In the genomic region with DNA sequence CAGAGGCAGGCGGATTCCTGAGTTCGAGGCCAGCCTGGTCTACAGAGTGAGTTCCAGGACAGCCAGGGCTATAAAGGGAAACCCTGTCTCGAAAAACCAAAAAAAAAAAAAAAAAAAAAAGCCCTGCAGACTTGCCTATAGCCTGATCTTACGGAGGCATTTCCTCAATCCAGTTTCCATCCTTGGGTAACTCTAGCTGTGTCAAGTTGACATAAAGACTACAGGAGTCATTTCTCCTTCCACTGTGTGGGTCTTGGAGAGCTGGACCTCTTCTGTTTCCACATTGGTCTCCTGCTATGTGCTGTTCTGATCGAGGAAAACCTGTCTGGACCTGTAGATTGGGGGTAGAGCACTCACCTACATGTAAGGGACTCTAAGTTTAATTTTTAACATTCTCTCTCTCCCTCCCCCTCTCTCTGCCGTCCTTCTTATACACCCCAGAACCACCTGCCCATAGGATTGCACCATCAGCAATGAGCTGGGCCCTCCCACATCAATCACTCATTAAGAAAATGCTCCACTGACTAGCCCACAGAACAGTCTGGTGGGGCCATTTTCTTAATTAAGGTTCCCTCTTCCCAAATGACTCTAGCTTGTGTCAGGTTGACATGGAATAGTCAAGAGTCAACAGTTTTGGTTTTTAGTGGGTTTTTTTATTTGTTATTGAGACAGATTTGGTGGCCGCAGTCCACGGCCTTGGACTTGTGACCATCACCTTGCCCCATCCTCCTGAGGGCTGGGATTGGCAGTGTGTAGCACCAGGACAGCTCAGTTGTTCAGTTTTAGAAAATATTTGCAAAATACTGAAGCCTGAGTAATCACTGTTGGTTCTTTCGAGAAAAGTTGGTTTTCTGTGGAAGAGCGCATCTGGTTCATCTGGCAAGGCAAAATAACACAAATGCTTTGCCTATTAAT, we compare ENCODE assay signal across 23 mouse cellular contexts. TPM values are rescaled to one million over a fixed set of nuclear protein-coding genes. Genes with fewer than 3 reads are reported as not detected.
DNase-seq lines count a peak whose midpoint lies in the region; ATAC-seq and TF ChIP-seq lines count a peak whose summit lies in the region.
"Had no signal": no experiment of that assay in that cellular context is flagged by ENCODE, and none has a peak within 500 bp of the region (broad histone marks: within the 10 kb centered on the region; RNA-seq: fewer than 3 reads in every experiment).

No protein-coding gene starts in this region.

- no peaks in the 10 kb centered on the region for H3K9me3 ChIP-seq in intestine, embryonic 15.5 days
- H3K9me3 ChIP-seq in intestine, postnatal 0 days (ENCODE audit: control insufficient read depth), result no peaks in the 10 kb centered on the region
- no peaks in the 10 kb centered on the region for H3K9me3 ChIP-seq in ES-E14 (ENCODE audit: control insufficient read depth, insufficient read depth, low read depth, low read length)
- H3K9me3 ChIP-seq in intestine, embryonic 16.5 days (ENCODE audit: control insufficient read depth, low read length), result no peaks in the 10 kb centered on the region
- no peaks in the 10 kb centered on the region for H3K9me3 ChIP-seq in liver, postnatal 0 days (ENCODE audit: low read length)
- no peaks in the 10 kb centered on the region for H3K9me3 ChIP-seq in embryonic facial prominence, embryonic 10.5 days
- H3K9me3 ChIP-seq: forebrain, embryonic 12.5 days; hindbrain, embryonic 12.5 days; midbrain, embryonic 10.5 days had no signal

- no peaks in the 10 kb centered on the region for H3K27me3 ChIP-seq in intestine, embryonic 15.5 days (replicated peaks)
- no peaks in the 10 kb centered on the region for H3K27me3 ChIP-seq in intestine, postnatal 0 days (replicated peaks; ENCODE audit: control insufficient read depth, insufficient read depth, low read length)
- no peaks in the 10 kb centered on the region for H3K27me3 ChIP-seq in intestine, embryonic 16.5 days (replicated peaks; ENCODE audit: control insufficient read depth, insufficient read depth, low read length)
- H3K27me3 ChIP-seq in liver, postnatal 0 days (ENCODE audit: insufficient read depth, low read length), result no peaks in the 10 kb centered on the region
- H3K27me3 ChIP-seq in embryonic facial prominence, embryonic 10.5 days (replicated peaks; ENCODE audit: low read depth, poor library complexity, severe bottlenecking), result no peaks in the 10 kb centered on the region
- H3K27me3 ChIP-seq: forebrain, embryonic 12.5 days; hindbrain, embryonic 12.5 days had no signal

- intact Hi-C loops in heart, postnatal 25 days (cut with DNase I), result no loop called here

- H3K4me3 ChIP-seq in intestine, embryonic 15.5 days (replicated peaks), result no peak overlapping the region
- no peak overlapping the region for H3K4me3 ChIP-seq in intestine, postnatal 0 days (ENCODE audit: low read depth, low read length)
- no peak overlapping the region for H3K4me3 ChIP-seq in ES-E14 (ENCODE audit: insufficient read depth in 1 of 2, low read depth in 1 of 2, low read length in 2 of 2, poor library complexity in 1 of 2, severe bottlenecking in 1 of 2)
- no peak overlapping the region for H3K4me3 ChIP-seq in intestine, embryonic 16.5 days (ENCODE audit: low read length)
- H3K4me3 ChIP-seq in liver, postnatal 0 days (ENCODE audit: low read depth, low read length), result no peak overlapping the region
- no peak overlapping the region for H3K4me3 ChIP-seq in embryonic facial prominence, embryonic 10.5 days
- H3K4me3 ChIP-seq: forebrain, embryonic 12.5 days; gastrocnemius, adult 2 months; hindbrain, embryonic 12.5 days; midbrain, embryonic 10.5 days had no signal

- in situ Hi-C loops in ES-E14 (cut with MboI; ENCODE audit: low sequenced_read_pairs in 2 of 2, unreplicated experiment in 2 of 2), result no loop called here

- H3K36me3 ChIP-seq in intestine, embryonic 15.5 days, result peaks cover 7% of the 10 kb centered on the region
- H3K36me3 ChIP-seq in intestine, postnatal 0 days (ENCODE audit: control insufficient read depth, insufficient read depth), result peaks cover 3% of the 10 kb centered on the region; the same call in 1 of the 2 replicates
- H3K36me3 ChIP-seq in ES-E14 (ENCODE audit: control insufficient read depth, insufficient read depth, low read length, poor library complexity, severe bottlenecking), result peaks cover 46% of the 10 kb centered on the region
- no peaks in the 10 kb centered on the region; the same call in 1 of the 2 replicates for H3K36me3 ChIP-seq in intestine, embryonic 16.5 days (ENCODE audit: control insufficient read depth, insufficient read depth, low read length)
- peaks cover 8% of the 10 kb centered on the region; the same call in 1 of the 2 replicates for H3K36me3 ChIP-seq in liver, postnatal 0 days (replicated peaks; ENCODE audit: insufficient read depth, low read length)
- peaks cover 65% of the 10 kb centered on the region for H3K36me3 ChIP-seq in embryonic facial prominence, embryonic 10.5 days (replicated peaks)
- H3K36me3 ChIP-seq: hindbrain, embryonic 12.5 days had no signal

- 0 out of 2 replicates have a peak, but pooled peaks have one; percentile 39 for ATAC-seq in intestine, embryonic 15.5 days
- no peak for ATAC-seq in intestine, postnatal 0 days
- peak; percentile 59 for ATAC-seq in intestine, embryonic 16.5 days
- peak; percentile 89 for ATAC-seq in liver, postnatal 0 days

- no peak overlapping the region for H3K9ac ChIP-seq in intestine, embryonic 15.5 days
- no peak overlapping the region for H3K9ac ChIP-seq in intestine, postnatal 0 days (ENCODE audit: low read depth, low read length)
- H3K9ac ChIP-seq in ES-E14 (ENCODE audit: insufficient read depth, low read depth, low read length, poor library complexity, severe bottlenecking), result no peak overlapping the region
- H3K9ac ChIP-seq in intestine, embryonic 16.5 days (ENCODE audit: low read depth, low read length), result no peak overlapping the region
- H3K9ac ChIP-seq in liver, postnatal 0 days (replicated peaks), result no peak overlapping the region
- H3K9ac ChIP-seq: forebrain, embryonic 12.5 days; hindbrain, embryonic 12.5 days had no signal

- no peaks in the 10 kb centered on the region for H3K4me1 ChIP-seq in intestine, embryonic 15.5 days (replicated peaks)
- H3K4me1 ChIP-seq in intestine, postnatal 0 days (replicated peaks; ENCODE audit: control insufficient read depth, insufficient read depth, low read length), result no peaks in the 10 kb centered on the region; the same call in 1 of the 2 replicates
- peaks cover 0 to 6% of the 10 kb centered on the region in 2 experiments; a peak in 1 of 4 replicates for H3K4me1 ChIP-seq in ES-E14 (ENCODE audit: control insufficient read depth in 2 of 2, insufficient read depth in 2 of 2, low read length in 2 of 2, poor library complexity in 1 of 2)
- H3K4me1 ChIP-seq in intestine, embryonic 16.5 days (ENCODE audit: control insufficient read depth, insufficient read depth, low read length), result peaks cover 2% of the 10 kb centered on the region; the same call in 1 of the 2 replicates
- peaks cover 12% of the 10 kb centered on the region; the same call in 1 of the 2 replicates for H3K4me1 ChIP-seq in liver, postnatal 0 days (ENCODE audit: insufficient read depth)
- H3K4me1 ChIP-seq in embryonic facial prominence, embryonic 10.5 days, result no peaks in the 10 kb centered on the region
- H3K4me1 ChIP-seq: forebrain, embryonic 12.5 days; hindbrain, embryonic 12.5 days; midbrain, embryonic 10.5 days had no signal

- DNase-seq in ES-E14 (ENCODE audit: low read depth, low spot score), result no peak
- peak; percentile 56 for DNase-seq in liver, postnatal 0 days
- no peak for DNase-seq in heart, postnatal 25 days (ENCODE audit: low spot score)
- no peak for DNase-seq in embryonic facial prominence, embryonic 10.5 days (ENCODE audit: low spot score)
- DNase-seq: cerebellum, adult 9-10 months; gastrocnemius, adult 2 months; heart, postnatal 10 days; left cerebral cortex, postnatal 4 days; lung, adult 18-20 months; lung, postnatal 36 days; retina, postnatal 1 day; right cerebral cortex, postnatal 4 days had no signal

- 87% methylated on average over 10 of the region's 10 CpGs for WGBS in intestine, embryonic 15.5 days
- WGBS in intestine, postnatal 0 days, result 72% methylated on average over 10 of the region's 10 CpGs
- 81% methylated on average over 10 of the region's 10 CpGs for WGBS in intestine, embryonic 16.5 days
- WGBS in liver, postnatal 0 days (ENCODE audit: insufficient replicate concordance), result 58% methylated on average over 10 of the region's 10 CpGs
- 88% methylated on average over 10 of the region's 10 CpGs for WGBS in embryonic facial prominence, embryonic 10.5 days

- TF ChIP-seq EP300 in liver, postnatal 0 days (IDR thresholded peaks at IDR 0.05; ENCODE audit: low read depth), result peak; percentile 46; the same call in 1 of the 2 replicates

- no peak overlapping the region for H3K27ac ChIP-seq in intestine, embryonic 15.5 days
- H3K27ac ChIP-seq in intestine, postnatal 0 days (ENCODE audit: low read depth, low read length), result no peak overlapping the region
- H3K27ac ChIP-seq in ES-E14 (ENCODE audit: insufficient read depth, low read depth, low read length, poor library complexity, severe bottlenecking), result no peak overlapping the region
- H3K27ac ChIP-seq in intestine, embryonic 16.5 days (ENCODE audit: low read length), result no peak overlapping the region
- H3K27ac ChIP-seq in liver, postnatal 0 days (ENCODE audit: low read depth), result peak overlapping the region; percentile 88
- no peak overlapping the region for H3K27ac ChIP-seq in embryonic facial prominence, embryonic 10.5 days (replicated peaks)
- H3K27ac ChIP-seq: forebrain, embryonic 12.5 days; gastrocnemius, adult 2 months; hindbrain, embryonic 12.5 days; midbrain, embryonic 10.5 days had no signal

- no peak overlapping the region for H3K4me2 ChIP-seq in intestine, embryonic 15.5 days (replicated peaks)
- no peak overlapping the region for H3K4me2 ChIP-seq in intestine, postnatal 0 days (replicated peaks; ENCODE audit: low read depth)
- H3K4me2 ChIP-seq in intestine, embryonic 16.5 days (ENCODE audit: low read depth, low read length), result no peak overlapping the region
- H3K4me2 ChIP-seq in liver, postnatal 0 days (ENCODE audit: low read depth, low read length), result no peak overlapping the region
- H3K4me2 ChIP-seq: forebrain, embryonic 12.5 days; heart, embryonic 11.5 days; hindbrain, embryonic 12.5 days had no signal

- no peak for TF ChIP-seq CTCF in intestine, postnatal 0 days (IDR thresholded peaks at IDR 0.05; ENCODE audit: low read depth)
- TF ChIP-seq CTCF in liver, postnatal 0 days (IDR thresholded peaks at IDR 0.05; ENCODE audit: low read depth), result no peak

RNA-seq across cellular contexts. Expression of a gene that starts 17.8 kb away (rescaled TPM):
- polyA plus RNA-seq in intestine, embryonic 15.5 days (2015; fragmentation: Nextera tagmentation; extraction: Ambion mirVana), result 102 TPM in 2 replicates
- polyA plus RNA-seq in intestine, postnatal 0 days (2015; fragmentation: Nextera tagmentation; extraction: Ambion mirVana), result 18.4 and 18.5 TPM in 2 replicates
- total RNA-seq in ES-E14 (2012; rRNA removed), result 182 and 198 TPM in 2 replicates
- 93.6 and 98.8 TPM in 2 replicates for polyA plus RNA-seq in intestine, embryonic 16.5 days (2015; fragmentation: Nextera tagmentation; extraction: Ambion mirVana)
- polyA plus RNA-seq in liver, postnatal 0 days (2015; fragmentation: Nextera tagmentation; extraction: Ambion mirVana), result 62.6 and 63.0 TPM in 2 replicates
- total RNA-seq in heart, postnatal 25 days (2021), result 10 to 100 TPM; 29.1 to 31.4 TPM
- polyA plus RNA-seq in embryonic facial prominence, embryonic 10.5 days (2016; fragmentation: Nextera tagmentation; extraction: Ambion mirVana), result 106 and 117 TPM in 2 replicates

RNA-seq across cellular contexts. Expression of a gene that starts 26.3 kb away (rescaled TPM):
- not detected in 2 replicates for polyA plus RNA-seq in intestine, embryonic 15.5 days (2015; fragmentation: Nextera tagmentation; extraction: Ambion mirVana)
- not detected in 2 replicates for polyA plus RNA-seq in intestine, postnatal 0 days (2015; fragmentation: Nextera tagmentation; extraction: Ambion mirVana)
- total RNA-seq in ES-E14 (2012; rRNA removed), result 1.8 and 2.0 TPM in 2 replicates
- polyA plus RNA-seq in intestine, embryonic 16.5 days (2015; fragmentation: Nextera tagmentation; extraction: Ambion mirVana), result 0.06 TPM in 1 of 2 replicates, not detected in the other
- 0.08 TPM in 1 of 2 replicates, not detected in the other for polyA plus RNA-seq in liver, postnatal 0 days (2015; fragmentation: Nextera tagmentation; extraction: Ambion mirVana)
- not detected for total RNA-seq in heart, postnatal 25 days (2021)
- polyA plus RNA-seq in embryonic facial prominence, embryonic 10.5 days (2016; fragmentation: Nextera tagmentation; extraction: Ambion mirVana), result not detected in 2 replicates
- total RNA-seq: gastrocnemius, adult 2 months; heart, postnatal 10 days; left cerebral cortex, adult 18-20 months; left cerebral cortex, postnatal 4 days had no signal
- polyA plus RNA-seq: C2C12; embryonic facial prominence, embryonic 11.5 days; forebrain, embryonic 12.5 days; heart, embryonic 11.5 days; hindbrain, embryonic 12.5 days; midbrain, embryonic 10.5 days; neural tube, embryonic 11.5 days had no signal

RNA-seq across cellular contexts. Expression of a gene that starts 51.8 kb away (rescaled TPM):
- 2.7 and 3.3 TPM in 2 replicates for polyA plus RNA-seq in intestine, embryonic 15.5 days (2015; fragmentation: Nextera tagmentation; extraction: Ambion mirVana)
- polyA plus RNA-seq in intestine, postnatal 0 days (2015; fragmentation: Nextera tagmentation; extraction: Ambion mirVana), result 0.85 and 1.1 TPM in 2 replicates
- 5.2 and 7.2 TPM in 2 replicates for total RNA-seq in ES-E14 (2012; rRNA removed)
- 2.6 and 2.8 TPM in 2 replicates for polyA plus RNA-seq in intestine, embryonic 16.5 days (2015; fragmentation: Nextera tagmentation; extraction: Ambion mirVana)
- polyA plus RNA-seq in liver, postnatal 0 days (2015; fragmentation: Nextera tagmentation; extraction: Ambion mirVana), result 0.20 and 0.22 TPM in 2 replicates
- 1 to 10 TPM; 2.1 to 2.7 TPM for total RNA-seq in heart, postnatal 25 days (2021)
- polyA plus RNA-seq in embryonic facial prominence, embryonic 10.5 days (2016; fragmentation: Nextera tagmentation; extraction: Ambion mirVana), result 2.3 and 2.7 TPM in 2 replicates
